Mouse (Mus musculus): ENCODE data around the gene Dhdds. TPM values are rescaled to one million over a fixed set of nuclear protein-coding genes. Genes with fewer than 3 reads are reported as not detected.
A peak's percentile ranks its signal among the peaks of the same experiment; 100 is the strongest.

The Dhdds gene
- polyA plus RNA-seq, 1 experiment from 2014 or later = 30.9 TPM

DNA sequence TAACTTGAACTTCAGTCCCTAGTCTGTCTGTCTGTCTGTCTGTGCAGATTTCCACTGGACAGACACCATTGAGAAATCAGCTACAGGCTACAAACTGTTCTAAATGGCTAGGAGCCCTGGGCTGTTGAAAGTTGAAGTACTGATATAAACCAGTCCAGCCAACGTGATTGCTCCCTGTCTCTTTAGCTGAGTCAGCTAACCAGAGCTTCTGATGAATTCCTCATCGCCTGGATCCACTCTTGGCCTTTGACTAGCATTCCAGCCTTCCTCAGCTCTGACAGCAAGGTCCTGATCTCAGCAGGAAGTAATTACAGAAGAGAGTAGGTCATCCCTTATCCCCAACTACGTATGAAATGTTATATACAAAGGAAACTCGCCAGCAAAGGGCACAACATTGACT is 54.0 kb downstream of the Dhdds start:
- WGBS = 46% methylated on average over 4 of the region's 4 CpGs
- H3K4me3 ChIP-seq (ENCODE audit: low read depth, low read length) = no peak overlapping the region
- H3K9ac ChIP-seq (ENCODE audit: low read depth, low read length) = no peak overlapping the region
- no peak overlapping the region for H3K4me2 ChIP-seq
- ATAC-seq (replicated peaks; ENCODE audit: low FRiP score) (no peak), DNase-seq (ENCODE audit: low spot score) (no peak)
- H3K36me3 ChIP-seq (ENCODE audit: control insufficient read depth, insufficient read depth, low read length) = no peaks in the 10 kb centered on the region
- H3K9me3 ChIP-seq (ENCODE audit: control insufficient read depth, low read length) = 0 out of 2 replicates have a peak, but pooled peaks cover 2% of the 10 kb centered on the region
- H3K4me1 ChIP-seq (replicated peaks; ENCODE audit: control insufficient read depth, insufficient read depth, low read length) = no peaks in the 10 kb centered on the region
- H3K27me3 ChIP-seq (replicated peaks; ENCODE audit: control insufficient read depth, insufficient read depth, low read length) = no peaks in the 10 kb centered on the region
- H3K27ac ChIP-seq (ENCODE audit: low read depth, low read length) = no peak overlapping the region

DNA sequence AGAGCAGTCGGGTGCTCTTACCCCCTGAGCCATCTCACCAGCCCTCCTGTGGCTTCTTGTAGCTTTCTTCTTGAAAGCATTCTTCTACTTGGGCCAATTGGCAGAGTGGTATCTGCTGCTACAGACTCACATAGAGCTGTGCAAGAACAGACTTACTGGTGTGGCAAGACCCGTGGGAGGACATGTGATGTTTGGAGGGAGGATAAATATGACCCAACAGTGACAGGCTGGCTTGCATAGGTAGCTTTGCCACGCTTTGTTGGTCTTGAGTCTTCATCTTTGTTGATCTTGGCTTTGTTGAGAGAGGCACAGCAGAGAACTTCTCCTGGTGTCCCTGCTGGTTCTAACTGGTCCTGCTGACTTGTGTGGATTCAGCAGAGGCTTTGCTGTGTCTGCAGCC is 56.9 kb downstream of the Dhdds start:
- H3K36me3 ChIP-seq (ENCODE audit: control insufficient read depth, insufficient read depth, low read length) = no peaks in the 10 kb centered on the region
- H3K27ac ChIP-seq (ENCODE audit: low read depth, low read length) = no peak overlapping the region
- WGBS = 75% methylated on average over 3 of the region's 3 CpGs
- H3K9ac ChIP-seq (ENCODE audit: low read depth, low read length) = no peak overlapping the region
- DNase-seq (ENCODE audit: low spot score) (no peak), ATAC-seq (replicated peaks; ENCODE audit: low FRiP score) (no peak)
- H3K4me1 ChIP-seq (replicated peaks; ENCODE audit: control insufficient read depth, insufficient read depth, low read length) = no peaks in the 10 kb centered on the region
- H3K4me3 ChIP-seq (ENCODE audit: low read depth, low read length) = no peak overlapping the region
- no peaks in the 10 kb centered on the region for H3K27me3 ChIP-seq (replicated peaks; ENCODE audit: control insufficient read depth, insufficient read depth, low read length)
- H3K9me3 ChIP-seq (ENCODE audit: control insufficient read depth, low read length) = 0 out of 2 replicates have a peak, but pooled peaks cover 2% of the 10 kb centered on the region
- no peak overlapping the region for H3K4me2 ChIP-seq

DNA sequence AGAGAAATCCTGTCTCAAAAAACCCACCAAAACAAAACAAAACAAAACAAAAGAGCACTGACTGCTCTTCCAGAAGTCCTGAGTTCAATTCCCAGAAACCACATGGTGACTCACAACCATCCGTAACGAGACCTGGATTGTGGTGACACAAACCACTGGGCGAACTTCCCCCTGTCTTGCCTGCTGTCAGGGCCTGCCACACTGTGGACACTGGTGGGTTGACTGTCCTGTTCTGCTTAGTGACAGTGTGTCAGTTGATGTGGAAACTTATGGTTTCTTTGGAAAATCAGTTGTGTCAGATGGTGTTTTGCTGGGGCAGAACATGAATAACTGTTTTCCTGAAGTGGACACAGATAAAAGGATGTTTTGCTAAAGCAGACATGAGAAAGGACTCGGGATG is 58.0 kb downstream of the Dhdds start:
- H3K4me3 ChIP-seq (ENCODE audit: low read depth, low read length) = no peak overlapping the region
- no peak for DNase-seq (ENCODE audit: low spot score)

DNA sequence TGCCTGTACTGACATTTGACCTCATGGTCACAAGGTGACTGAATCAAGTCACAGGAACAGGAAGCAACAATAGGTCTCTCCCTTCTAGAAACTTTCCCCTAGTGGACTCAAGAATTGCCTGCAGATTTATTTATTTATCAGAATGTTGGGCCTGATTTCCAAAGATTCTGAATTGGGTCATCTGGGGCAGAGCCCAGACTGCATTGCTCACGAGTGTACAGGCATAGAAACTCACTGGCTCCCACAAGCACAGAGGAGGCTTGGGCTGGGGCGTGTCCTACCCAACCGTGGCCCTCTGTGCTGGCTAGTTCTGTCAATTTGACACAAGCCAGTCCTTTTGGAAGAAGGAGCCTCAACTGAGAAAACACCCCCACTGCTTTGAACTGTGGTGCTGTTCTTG is 59.1 kb downstream of the Dhdds start:
- no peak overlapping the region for H3K4me2 ChIP-seq
- 0 out of 2 replicates have a peak, but pooled peaks cover 2% of the 10 kb centered on the region for H3K9me3 ChIP-seq (ENCODE audit: control insufficient read depth, low read length)
- 0 out of 2 replicates have a peak, but pooled peaks cover 3% of the 10 kb centered on the region for H3K4me1 ChIP-seq (replicated peaks; ENCODE audit: control insufficient read depth, insufficient read depth, low read length)
- no peak overlapping the region for H3K27ac ChIP-seq (ENCODE audit: low read depth, low read length)
- DNase-seq (ENCODE audit: low spot score) (no peak), ATAC-seq (replicated peaks; ENCODE audit: low FRiP score) (no peak)
- WGBS = 31% methylated on average over 3 of the region's 3 CpGs
- no peaks in the 10 kb centered on the region for H3K27me3 ChIP-seq (replicated peaks; ENCODE audit: control insufficient read depth, insufficient read depth, low read length)
- no peaks in the 10 kb centered on the region for H3K36me3 ChIP-seq (ENCODE audit: control insufficient read depth, insufficient read depth, low read length)
- no peak overlapping the region for H3K4me3 ChIP-seq (ENCODE audit: low read depth, low read length)
- H3K9ac ChIP-seq (ENCODE audit: low read depth, low read length) = no peak overlapping the region

More for the DNA sequence above, 58.0 kb downstream of the Dhdds start:
- no peak for ATAC-seq (replicated peaks; ENCODE audit: low FRiP score)
- no peak overlapping the region for H3K4me2 ChIP-seq
- H3K9ac ChIP-seq (ENCODE audit: low read depth, low read length) = no peak overlapping the region
- no peaks in the 10 kb centered on the region for H3K36me3 ChIP-seq (ENCODE audit: control insufficient read depth, insufficient read depth, low read length)
- no peaks in the 10 kb centered on the region for H3K27me3 ChIP-seq (replicated peaks; ENCODE audit: control insufficient read depth, insufficient read depth, low read length)
- WGBS = 83% methylated on average over 4 of the region's 4 CpGs
- 0 out of 2 replicates have a peak, but pooled peaks cover 2% of the 10 kb centered on the region for H3K4me1 ChIP-seq (replicated peaks; ENCODE audit: control insufficient read depth, insufficient read depth, low read length)
- H3K9me3 ChIP-seq (ENCODE audit: control insufficient read depth, low read length) = 0 out of 2 replicates have a peak, but pooled peaks cover 2% of the 10 kb centered on the region
- H3K27ac ChIP-seq (ENCODE audit: low read depth, low read length) = no peak overlapping the region

DNA sequence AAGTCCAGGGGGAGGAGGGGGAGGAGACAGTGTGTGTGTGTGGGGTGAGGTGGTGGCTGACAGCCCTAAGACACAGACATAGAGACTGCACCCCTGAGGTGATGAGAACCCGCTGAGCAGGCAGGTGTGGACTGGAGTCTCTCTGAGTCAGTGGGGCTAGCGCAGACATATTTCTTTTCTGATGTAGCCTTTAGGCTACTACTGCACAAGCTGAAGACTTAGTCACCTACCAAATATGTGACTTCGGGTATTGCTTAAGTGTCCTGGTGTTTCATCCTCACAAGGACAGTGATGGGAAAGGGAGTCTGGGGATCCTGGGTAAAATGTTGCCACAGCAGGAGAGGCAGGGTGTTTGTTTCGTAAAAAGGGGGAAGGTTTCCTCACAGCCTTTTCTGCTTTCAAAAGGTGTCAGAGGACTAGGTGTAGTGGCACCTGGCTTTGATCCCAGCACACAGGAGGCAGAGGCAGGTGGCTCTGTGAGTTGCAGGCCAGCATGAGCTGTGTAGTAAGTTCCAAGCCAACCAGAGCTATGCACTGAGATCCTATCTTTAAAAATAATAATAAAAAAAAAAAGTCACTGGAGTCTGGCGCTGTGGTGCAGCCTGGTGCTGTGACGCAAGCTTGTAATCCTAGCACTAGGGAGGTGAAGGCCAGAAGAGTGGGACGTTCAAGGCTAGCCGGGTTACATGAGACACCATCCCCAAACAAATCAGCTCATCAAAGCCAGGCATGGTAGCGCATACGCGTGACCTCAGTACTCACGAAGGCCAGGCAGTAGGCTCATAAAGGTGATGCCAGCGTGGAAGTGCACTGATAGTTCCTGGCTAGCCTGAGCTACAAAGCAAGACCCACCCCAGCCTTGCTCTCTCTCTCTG is 60.1 kb downstream of the Dhdds start:
- 77% methylated on average over 13 of the region's 13 CpGs for WGBS
- H3K4me1 ChIP-seq (replicated peaks; ENCODE audit: control insufficient read depth, insufficient read depth, low read length) = 0 out of 2 replicates have a peak, but pooled peaks cover 3% of the 10 kb centered on the region
- H3K27me3 ChIP-seq (replicated peaks; ENCODE audit: control insufficient read depth, insufficient read depth, low read length) = no peaks in the 10 kb centered on the region
- H3K36me3 ChIP-seq (ENCODE audit: control insufficient read depth, insufficient read depth, low read length) = no peaks in the 10 kb centered on the region
- no peak overlapping the region for H3K4me2 ChIP-seq
- no peak overlapping the region for H3K4me3 ChIP-seq (ENCODE audit: low read depth, low read length)
- H3K9ac ChIP-seq (ENCODE audit: low read depth, low read length) = no peak overlapping the region
- no peak overlapping the region for H3K27ac ChIP-seq (ENCODE audit: low read depth, low read length)
- DNase-seq (ENCODE audit: low spot score) (no peak), ATAC-seq (replicated peaks; ENCODE audit: low FRiP score) (no peak)
- no peaks in the 10 kb centered on the region for H3K9me3 ChIP-seq (ENCODE audit: control insufficient read depth, low read length)

DNA sequence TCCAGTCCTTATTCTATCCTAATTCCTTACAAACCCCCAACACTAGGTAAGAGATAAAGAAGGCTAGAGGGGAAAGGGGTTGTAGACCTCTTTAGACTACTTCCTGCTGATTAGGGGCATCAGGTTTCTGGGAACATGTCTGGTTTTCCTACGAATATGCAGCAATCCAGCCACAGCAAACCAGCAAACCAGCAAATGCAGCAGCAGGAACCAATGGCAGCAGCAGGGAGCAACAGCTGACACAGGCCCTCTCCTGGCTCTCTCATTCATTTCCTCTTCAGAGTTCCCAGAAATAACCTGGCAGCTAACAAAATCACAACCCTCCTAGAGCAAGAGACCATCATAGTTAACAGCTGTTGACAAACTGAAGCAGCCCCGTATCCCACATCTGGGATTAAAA is 62.6 kb downstream of the Dhdds start:
- 0 out of 2 replicates have a peak, but pooled peaks cover 3% of the 10 kb centered on the region for H3K4me1 ChIP-seq (replicated peaks; ENCODE audit: control insufficient read depth, insufficient read depth, low read length)
- no peaks in the 10 kb centered on the region for H3K36me3 ChIP-seq (ENCODE audit: control insufficient read depth, insufficient read depth, low read length)
- WGBS = 45% methylated on average over 2 of the region's 2 CpGs
- H3K27ac ChIP-seq (ENCODE audit: low read depth, low read length) = no peak overlapping the region
- H3K9ac ChIP-seq (ENCODE audit: low read depth, low read length) = no peak overlapping the region
- ATAC-seq (replicated peaks; ENCODE audit: low FRiP score) (no peak), DNase-seq (ENCODE audit: low spot score) (no peak)
- no peaks in the 10 kb centered on the region for H3K27me3 ChIP-seq (replicated peaks; ENCODE audit: control insufficient read depth, insufficient read depth, low read length)
- H3K4me3 ChIP-seq (ENCODE audit: low read depth, low read length) = no peak overlapping the region
- H3K4me2 ChIP-seq = no peak overlapping the region
- no peaks in the 10 kb centered on the region for H3K9me3 ChIP-seq (ENCODE audit: control insufficient read depth, low read length)

DNA sequence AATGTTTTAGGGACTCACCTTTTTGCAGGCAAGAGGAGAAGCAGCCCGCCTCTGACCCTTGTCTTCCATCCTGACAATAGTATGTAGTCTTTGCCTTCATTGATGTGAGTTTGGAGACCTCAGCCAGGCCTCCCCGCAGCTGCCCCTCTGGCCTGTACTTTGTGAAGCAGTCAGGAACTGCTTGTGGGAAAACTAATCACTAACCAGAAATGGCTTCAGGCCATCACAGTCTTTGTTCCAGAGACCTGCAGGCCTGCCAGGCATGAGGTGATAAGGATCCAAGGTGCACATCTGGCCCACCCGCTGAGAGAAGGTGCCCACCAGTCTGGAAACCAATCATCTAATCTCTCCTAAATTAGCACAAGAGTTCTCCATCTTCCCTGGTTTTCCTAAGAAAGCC is 68.9 kb downstream of the Dhdds start:
- Histone ChIP-seq H3K27me3 (replicated peaks; ENCODE audit: control insufficient read depth, insufficient read depth, low read length) (no peaks in the 10 kb centered on the region), H3K36me3 (ENCODE audit: control insufficient read depth, insufficient read depth, low read length) (no peaks in the 10 kb centered on the region), H3K4me1 (replicated peaks; ENCODE audit: control insufficient read depth, insufficient read depth, low read length) (peaks cover 18% of the 10 kb centered on the region), H3K4me3 (ENCODE audit: low read depth, low read length) (no peak overlapping the region), H3K4me2 (peak overlapping the region; percentile 11), H3K9me3 (ENCODE audit: control insufficient read depth, low read length) (no peaks in the 10 kb centered on the region), H3K9ac (ENCODE audit: low read depth, low read length) (peak overlapping the region; percentile 5; the same call in 1 of the 2 replicates), H3K27ac (ENCODE audit: low read depth, low read length) (no peak overlapping the region)
- DNase-seq (ENCODE audit: low spot score) (no peak), ATAC-seq (replicated peaks; ENCODE audit: low FRiP score) (no peak)
- WGBS = 64% methylated on average over 3 of the region's 3 CpGs

DNA sequence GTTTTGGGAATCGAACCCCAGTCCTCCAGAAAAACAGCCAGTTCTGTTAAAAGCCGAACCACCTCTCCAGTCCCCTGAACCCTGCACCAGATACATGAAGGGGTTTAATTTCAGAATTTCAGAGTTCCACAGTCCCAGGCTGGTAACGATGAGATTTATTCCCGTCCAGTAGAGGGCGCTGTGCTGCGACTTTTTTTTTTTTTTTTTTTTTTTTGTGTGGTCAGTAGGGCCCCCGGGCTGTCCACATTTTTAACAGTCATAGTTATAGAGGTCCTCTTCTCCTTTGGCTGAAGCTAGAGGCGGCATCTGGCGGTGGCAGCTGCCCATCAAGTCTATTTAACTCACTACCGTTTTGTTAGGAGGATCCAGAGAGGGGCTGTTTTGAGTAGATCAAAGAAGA is 69.4 kb downstream of the Dhdds start:
- Histone ChIP-seq H3K27ac (ENCODE audit: low read depth, low read length) (no peak overlapping the region), H3K27me3 (replicated peaks; ENCODE audit: control insufficient read depth, insufficient read depth, low read length) (no peaks in the 10 kb centered on the region), H3K4me3 (ENCODE audit: low read depth, low read length) (no peak overlapping the region), H3K36me3 (ENCODE audit: control insufficient read depth, insufficient read depth, low read length) (no peaks in the 10 kb centered on the region), H3K4me2 (peak overlapping the region; percentile 11), H3K9me3 (ENCODE audit: control insufficient read depth, low read length) (no peaks in the 10 kb centered on the region), H3K4me1 (replicated peaks; ENCODE audit: control insufficient read depth, insufficient read depth, low read length) (peaks cover 18% of the 10 kb centered on the region), H3K9ac (ENCODE audit: low read depth, low read length) (peak overlapping the region; percentile 5; the same call in 1 of the 2 replicates)
- WGBS = 13% methylated on average over 10 of the region's 10 CpGs
- DNase-seq (ENCODE audit: low spot score) (no peak), ATAC-seq (replicated peaks; ENCODE audit: low FRiP score) (no peak)

DNA sequence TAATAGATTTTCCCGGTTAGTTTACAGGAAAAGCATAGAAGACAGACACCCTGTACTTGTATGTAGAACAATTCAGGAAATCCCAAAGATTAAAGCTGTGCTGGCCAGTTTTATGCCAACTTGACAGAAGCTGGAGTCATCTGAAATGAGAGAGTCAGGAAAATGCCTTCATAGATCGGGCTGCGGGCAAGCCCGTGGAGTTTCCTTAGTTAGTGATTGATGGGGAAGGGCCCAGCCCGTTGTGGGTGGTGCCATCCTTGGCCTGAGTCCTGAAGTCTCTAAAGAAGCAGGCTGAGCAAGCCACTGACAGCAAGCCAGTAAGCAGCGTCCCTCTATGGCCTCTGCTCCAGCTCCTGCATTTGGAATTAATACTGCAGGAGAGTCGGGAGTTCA is 71.4 kb downstream of the Dhdds start:
- 17% methylated on average over 7 of the region's 7 CpGs for WGBS
- no peaks in the 10 kb centered on the region for H3K27me3 ChIP-seq (replicated peaks; ENCODE audit: control insufficient read depth, insufficient read depth, low read length)
- no peak overlapping the region for H3K9ac ChIP-seq (ENCODE audit: low read depth, low read length)
- no peaks in the 10 kb centered on the region for H3K36me3 ChIP-seq (ENCODE audit: control insufficient read depth, insufficient read depth, low read length)
- peak overlapping the region; percentile 5; the same call in 1 of the 2 replicates for H3K4me3 ChIP-seq (ENCODE audit: low read depth, low read length)
- ATAC-seq (replicated peaks; ENCODE audit: low FRiP score) = no peak
- H3K4me2 ChIP-seq = peak overlapping the region; percentile 45
- peak overlapping the region; percentile 54 for H3K27ac ChIP-seq (ENCODE audit: low read depth, low read length)
- DNase-seq (ENCODE audit: low spot score) = no peak
- no peaks in the 10 kb centered on the region for H3K9me3 ChIP-seq (ENCODE audit: control insufficient read depth, low read length)
- H3K4me1 ChIP-seq (replicated peaks; ENCODE audit: control insufficient read depth, insufficient read depth, low read length) = peaks cover 18% of the 10 kb centered on the region
